Mouse (Mus musculus): ENCODE data around the gene Ly6g6c.

GRCm38 (mm10) chr17:35115046-35116019 lies 50.1 kb downstream of the Ly6g6c start, which contains the start of gene Ly6g5b:
- TF ChIP-seq POLR2A (IDR thresholded peaks at IDR 0.05; ENCODE audit: insufficient read depth, low read depth, low read length): no peak
- TF ChIP-seq CTCF (IDR thresholded peaks at IDR 0.05; ENCODE audit: insufficient read depth, low read depth, low read length): no peak
